Mouse (Mus musculus) E14TG2a.4 (cell line): Measurements from ENCODE around the gene Rnf180.

Source experiments
- CTCF ChIP-seq: conservative IDR thresholded peaks from 2 replicates; pipeline ENCODE4 v1.5.1; 2014; ENCODE audit warnings: low read length
- NANOG ChIP-seq: IDR thresholded peaks from 2 replicates; pipeline ENCODE4 v1.6.1; 2014; ENCODE audit warnings: borderline replicate concordance, low read length, mixed read lengths

DNA sequence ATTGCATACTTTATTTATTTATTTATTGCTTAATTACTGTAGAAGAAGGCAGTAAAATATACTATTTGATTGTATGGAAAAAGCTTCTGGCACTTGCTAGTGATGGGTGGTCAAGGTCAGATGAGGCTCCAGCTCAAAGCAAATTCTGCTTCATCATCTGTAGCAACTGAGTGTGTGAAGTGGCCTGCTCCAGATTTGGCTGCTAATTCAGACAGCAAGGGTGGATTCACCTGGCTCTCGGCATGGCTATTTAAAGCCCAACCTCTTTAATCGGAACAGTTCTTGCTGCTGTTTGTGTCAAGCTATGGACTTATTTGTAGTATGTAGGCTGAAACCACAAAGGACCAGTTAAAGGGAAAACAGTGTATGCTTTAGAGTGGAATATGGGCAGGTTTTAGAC lies 161.8 kb downstream of the Rnf180 start:
- TF ChIP-seq CTCF: no peak
- no peak for TF ChIP-seq NANOG
